ENCODE assay signal across 16 mouse cellular contexts in the genomic region with DNA sequence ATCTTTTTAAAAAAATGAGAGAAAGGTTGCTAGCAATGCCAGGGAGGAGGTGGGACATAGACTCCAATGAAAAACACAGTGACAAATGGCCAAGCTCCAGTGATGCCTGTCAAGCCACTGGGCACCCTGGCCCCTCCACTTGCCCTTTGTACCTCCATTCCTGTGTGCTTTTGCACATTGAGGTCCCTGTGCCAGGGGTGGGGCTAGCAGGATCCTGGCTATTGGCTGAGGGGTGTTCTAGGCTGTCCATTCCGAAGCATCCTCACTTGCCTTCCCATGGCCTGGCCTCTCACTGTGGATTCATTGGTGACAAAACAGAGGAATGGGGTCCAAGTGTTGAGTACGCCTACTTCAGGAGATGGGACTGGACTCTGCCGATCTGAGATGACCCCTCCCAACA.
"Had no signal": no experiment of that assay in that cellular context is flagged by ENCODE, and none has a peak within 500 bp of the region (broad histone marks: within the 10 kb centered on the region; RNA-seq: fewer than 3 reads in every experiment).

No protein-coding gene starts in this region.

- H3K27ac ChIP-seq: hindbrain, embryonic 14.5 days; left cerebral cortex, adult 2 months; limb, embryonic 10.5 days; liver, embryonic 15.5 days; midbrain, embryonic 10.5 days; neural tube, embryonic 13.5 days had no signal

- DNase-seq: lung, embryonic 14.5 days; lung, postnatal 10 days; lung, postnatal 4 days; retina, postnatal 1 day; right cerebral cortex, postnatal 4 days; spleen, adult 18-20 months; thymus, adult 18-20 months; thymus, postnatal 25 days had no signal

- H3K4me2 ChIP-seq: hindbrain, embryonic 14.5 days; liver, embryonic 15.5 days; lung, embryonic 14.5 days; neural tube, embryonic 13.5 days had no signal

- H3K4me3 ChIP-seq: left cerebral cortex, adult 2 months; limb, embryonic 10.5 days; liver, embryonic 15.5 days; midbrain, embryonic 10.5 days; neural tube, embryonic 13.5 days had no signal

- H3K4me1 ChIP-seq: neural tube, embryonic 13.5 days had no signal

- H3K9me3 ChIP-seq: limb, embryonic 10.5 days; liver, embryonic 15.5 days; midbrain, embryonic 10.5 days; neural tube, embryonic 13.5 days had no signal

- ATAC-seq: intestine, embryonic 16.5 days; midbrain, embryonic 16.5 days had no signal

- H3K9ac ChIP-seq: hindbrain, embryonic 14.5 days; liver, embryonic 15.5 days; lung, embryonic 14.5 days; neural tube, embryonic 13.5 days had no signal

- H3K27me3 ChIP-seq: neural tube, embryonic 13.5 days had no signal

- H3K36me3 ChIP-seq: limb, embryonic 10.5 days; liver, embryonic 15.5 days; midbrain, embryonic 10.5 days; neural tube, embryonic 13.5 days had no signal
